Mouse (Mus musculus) neural tube, embryonic 11.5 days (tissue): ENCODE data around the gene Impg1. TPM values are rescaled to one million over a fixed set of nuclear protein-coding genes. Genes with fewer than 3 reads are reported as not detected.

Source experiments
- ATAC-seq: fragments of 200-750 bp; cut with Nextera tagmentation; 2 replicates; pipeline ENCODE4 v1.8.0; 2017; ENCODE audit warnings: moderate number of reproducible peaks, mild to moderate bottlenecking, moderate TSS enrichment, moderate library complexity; ENCODE audit not compliant: insufficient read depth, low FRiP score, low TSS enrichment
- DNase-seq: peaks from one replicate; pipeline ENCODE4 v3.0.0-alpha.2; 2015; ENCODE audit warnings: low spot score
- H3K27ac ChIP-seq: fragments of 300-500 bp; sonication (generic); 2 replicates; pipeline ENCODE4 v1.5.1; 2014; ENCODE audit warnings: low read depth, mild to moderate bottlenecking, low read length
- H3K27me3 ChIP-seq: fragments of 300-500 bp; sonication (generic); 2 replicates; pipeline ENCODE4 v1.6.1; 2014; ENCODE audit warnings: mild to moderate bottlenecking, low read length, mixed read lengths; ENCODE audit not compliant: control insufficient read depth, insufficient read depth
- H3K36me3 ChIP-seq: fragments of 300-500 bp; sonication (generic); 2 replicates; pipeline ENCODE4 v1.6.1; 2014; ENCODE audit warnings: mild to moderate bottlenecking, low read length, moderate library complexity, mixed read lengths; ENCODE audit not compliant: control insufficient read depth, insufficient read depth
- H3K4me1 ChIP-seq: fragments of 300-500 bp; sonication (generic); 2 replicates; pipeline ENCODE4 v1.6.1; 2014; ENCODE audit warnings: low read length, mixed read lengths; ENCODE audit not compliant: control insufficient read depth, insufficient read depth
- H3K4me2 ChIP-seq: fragments of 300-500 bp; sonication (generic); 2 replicates; pipeline ENCODE4 v1.6.1; 2014; ENCODE audit warnings: low read depth, mild to moderate bottlenecking, moderate library complexity
- H3K4me3 ChIP-seq: fragments of 300-500 bp; sonication (generic); 2 replicates; pipeline ENCODE4 v1.5.1; 2014; ENCODE audit warnings: low read depth, low read length
- H3K9ac ChIP-seq: fragments of 300-500 bp; sonication (generic); 2 replicates; pipeline ENCODE4 v1.6.1; 2014; ENCODE audit warnings: mild to moderate bottlenecking, low read length
- H3K9me3 ChIP-seq: fragments of 300-500 bp; sonication (generic); 2 replicates; pipeline ENCODE4 v1.6.1; 2016; ENCODE audit warnings: low read length; ENCODE audit not compliant: control insufficient read depth
- WGBS: fragments of 180-500 bp; shearing (Covaris S2); extraction: QIAGEN DNeasy Blood & Tissue Kit; methylation state at CpG from one replicate; pipeline ENCODE4 v1.1.7; 2014; 5-methylcytosine and 5-hydroxymethylcytosine counted together
- polyA plus RNA-seq: library from polyadenylated mRNA; unstranded; fragments of >200 nt; fragmentation: Nextera tagmentation; extraction: Ambion mirVana; gene quantifications from 2 replicates; pipeline ENCODE4 v1.2.1, GENCODE M21; 2014

Gene Impg1
- polyA plus RNA-seq, 1 experiment from 2014 or later: not detected

- H3K27me3 ChIP-seq: no peaks in the 10 kb centered on the region
- H3K27ac ChIP-seq: no peak overlapping the region
- H3K9ac ChIP-seq: no peak overlapping the region
- H3K4me3 ChIP-seq: no peak overlapping the region
- no peaks in the 10 kb centered on the region for H3K4me1 ChIP-seq
- WGBS: 92% methylated on average over 7 of the region's 7 CpGs
- H3K36me3 ChIP-seq: no peaks in the 10 kb centered on the region
- no peak overlapping the region for H3K4me2 ChIP-seq
- H3K9me3 ChIP-seq: no peaks in the 10 kb centered on the region
- no peak for DNase-seq
- no peak for ATAC-seq
Observed at GRCm38 (mm10) chr9:80266086-80266485, 199.2 kb downstream of the Impg1 start.
